In the genomic region with DNA sequence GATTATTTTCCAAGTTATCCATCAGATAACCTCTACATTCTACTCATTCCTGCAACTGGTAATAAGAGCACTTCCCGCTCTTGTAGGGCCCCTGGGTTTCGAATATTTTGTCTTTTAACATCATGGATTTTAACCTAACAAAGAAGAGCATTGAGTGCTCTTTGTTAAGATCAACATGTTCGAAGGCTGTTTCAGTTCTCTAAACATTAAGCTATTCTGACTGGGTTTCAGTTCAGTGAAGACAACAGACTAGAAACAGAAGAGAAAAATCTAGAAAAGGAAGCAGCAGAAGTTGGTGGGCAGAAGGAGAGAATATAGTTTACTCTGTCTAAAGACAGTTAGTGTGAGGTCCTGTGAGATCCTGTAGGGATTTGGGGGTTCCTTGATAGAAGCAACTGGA, we compare ENCODE assay signal across 20 mouse cellular contexts. TPM values are rescaled to one million over a fixed set of nuclear protein-coding genes. Genes with fewer than 3 reads are reported as not detected.
"Had no signal": no experiment of that assay in that cellular context is flagged by ENCODE, and none has a peak within 500 bp of the region (broad histone marks: within the 10 kb centered on the region; RNA-seq: fewer than 3 reads in every experiment).

No protein-coding gene starts in this region.

- H3K9me3 ChIP-seq: liver, embryonic 13.5 days; midbrain, embryonic 12.5 days; midbrain, embryonic 15.5 days; neural tube, embryonic 12.5 days; neural tube, embryonic 15.5 days had no signal

- H3K4me2 ChIP-seq: liver, embryonic 13.5 days; midbrain, embryonic 12.5 days; midbrain, embryonic 15.5 days; neural tube, embryonic 12.5 days; neural tube, embryonic 15.5 days had no signal

- H3K4me3 ChIP-seq: left cerebral cortex, adult 2 months; liver, embryonic 13.5 days; midbrain, embryonic 12.5 days; midbrain, embryonic 15.5 days; neural tube, embryonic 12.5 days; neural tube, embryonic 15.5 days had no signal

- H3K9ac ChIP-seq: liver, embryonic 13.5 days; midbrain, embryonic 12.5 days; midbrain, embryonic 15.5 days; neural tube, embryonic 12.5 days; neural tube, embryonic 15.5 days had no signal

- H3K36me3 ChIP-seq: liver, embryonic 13.5 days; midbrain, embryonic 12.5 days; midbrain, embryonic 15.5 days; neural tube, embryonic 12.5 days; neural tube, embryonic 15.5 days had no signal

- DNase-seq: kidney, postnatal 10 days; kidney, postnatal 36 days; layer of hippocampus, postnatal 36 days; liver, embryonic 13.5 days; lung, adult 2 months; lung, postnatal 14 days; right cerebral cortex, adult 18-20 months; right cerebral cortex, postnatal 14 days; right cerebral cortex, postnatal 4 days; thymus, adult 2 months; thymus, postnatal 14 days; thymus, postnatal 4 days had no signal

- H3K4me1 ChIP-seq: liver, embryonic 13.5 days; midbrain, embryonic 15.5 days; neural tube, embryonic 12.5 days; neural tube, embryonic 15.5 days had no signal

- H3K27me3 ChIP-seq: liver, embryonic 13.5 days; midbrain, embryonic 12.5 days; midbrain, embryonic 15.5 days; neural tube, embryonic 12.5 days; neural tube, embryonic 15.5 days had no signal

- H3K27ac ChIP-seq: left cerebral cortex, adult 2 months; liver, embryonic 13.5 days; macrophage; midbrain, embryonic 12.5 days; midbrain, embryonic 15.5 days; neural tube, embryonic 12.5 days; neural tube, embryonic 15.5 days; stomach, postnatal 0 days had no signal

- ATAC-seq: midbrain, embryonic 15.5 days had no signal

RNA-seq across cellular contexts. Expression of a gene that starts 31.9 kb away (rescaled TPM):
- total RNA-seq: megakaryocyte, adult 5-6 weeks had no signal
- polyA plus RNA-seq: macrophage had no signal
